Mouse (Mus musculus): ENCODE data around the gene Snx29. TPM values are rescaled to one million over a fixed set of nuclear protein-coding genes. Genes with fewer than 3 reads are reported as not detected.
A peak's percentile ranks its signal among the peaks of the same experiment; 100 is the strongest.

The Snx29 gene
- total RNA-seq, 2 experiments from 2014 or later: 15.0 to 16.1 TPM

DNA sequence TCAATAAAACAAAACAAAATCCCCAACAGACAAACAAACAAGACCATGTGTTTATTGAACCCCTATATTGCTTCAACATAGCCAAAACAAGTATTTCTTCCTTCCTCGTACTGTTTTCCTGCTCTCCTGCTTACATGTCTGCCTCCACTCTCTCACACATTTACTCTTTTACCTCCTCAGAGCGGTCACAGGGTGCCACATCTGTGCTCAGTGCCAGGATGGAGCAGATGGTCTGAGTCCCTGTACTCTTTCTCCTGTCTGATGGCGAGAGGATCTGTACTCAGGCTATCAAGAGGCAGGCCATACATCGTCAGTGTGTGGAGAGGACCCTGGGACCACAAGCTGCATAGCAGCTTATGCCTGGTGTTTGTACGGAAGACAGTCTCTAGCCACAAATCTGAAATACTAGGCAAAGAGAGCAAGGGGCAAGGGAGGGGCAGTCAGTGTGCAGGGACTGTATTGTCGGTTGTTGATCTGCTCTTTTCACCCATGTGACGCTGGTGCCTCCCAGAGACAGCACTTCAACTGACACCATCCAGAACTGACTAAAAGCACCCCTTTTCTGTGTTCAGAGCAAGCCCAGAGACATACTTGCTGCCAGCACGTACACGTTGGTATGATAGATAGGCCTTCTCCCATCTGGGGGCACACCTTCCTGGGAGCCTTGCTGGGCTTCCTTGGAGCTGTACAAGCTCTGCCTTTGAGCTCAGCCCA is 368.9 kb downstream of the Snx29 start:
- no peak for DNase-seq

DNA sequence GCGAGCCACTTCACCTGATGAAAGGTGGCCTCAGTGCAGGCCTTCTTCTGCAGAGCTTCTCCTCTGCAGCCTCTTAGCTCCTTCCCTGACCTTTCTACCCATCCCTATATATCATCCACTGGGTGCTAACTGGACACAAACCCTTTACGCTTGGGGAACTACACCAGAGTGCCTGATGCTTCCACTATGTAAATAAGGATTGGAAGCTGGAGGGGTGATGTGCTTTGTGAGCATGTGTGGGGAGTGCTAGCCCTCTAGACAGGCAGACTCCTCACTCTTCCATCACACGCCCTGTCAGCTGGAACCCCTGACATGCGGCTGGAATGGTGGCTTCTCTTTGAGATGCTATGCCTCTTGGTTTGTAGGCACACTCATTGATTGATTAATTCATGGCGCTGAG is 370.0 kb downstream of the Snx29 start:
- DNase-seq: no peak

DNA sequence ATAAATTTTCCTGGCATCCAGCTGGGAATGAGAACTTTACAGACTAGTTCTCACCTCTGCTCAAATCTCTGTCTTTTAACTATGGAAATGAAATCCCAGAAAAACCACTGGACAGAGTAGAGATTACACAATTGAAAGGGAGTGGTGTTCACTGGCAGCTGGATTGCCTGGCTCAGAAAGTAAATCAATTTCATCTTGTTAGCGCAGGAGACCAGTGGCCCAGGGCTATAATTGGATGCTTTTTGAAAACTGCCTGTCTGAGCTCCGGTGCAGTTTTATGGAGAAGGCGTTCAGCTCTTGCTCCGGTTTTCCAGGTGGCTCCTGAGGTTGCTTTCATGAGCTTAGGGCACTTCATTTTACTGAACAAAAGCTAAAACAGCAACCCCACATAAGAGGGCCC is 371.7 kb downstream of the Snx29 start:
- DNase-seq: no peak

DNA sequence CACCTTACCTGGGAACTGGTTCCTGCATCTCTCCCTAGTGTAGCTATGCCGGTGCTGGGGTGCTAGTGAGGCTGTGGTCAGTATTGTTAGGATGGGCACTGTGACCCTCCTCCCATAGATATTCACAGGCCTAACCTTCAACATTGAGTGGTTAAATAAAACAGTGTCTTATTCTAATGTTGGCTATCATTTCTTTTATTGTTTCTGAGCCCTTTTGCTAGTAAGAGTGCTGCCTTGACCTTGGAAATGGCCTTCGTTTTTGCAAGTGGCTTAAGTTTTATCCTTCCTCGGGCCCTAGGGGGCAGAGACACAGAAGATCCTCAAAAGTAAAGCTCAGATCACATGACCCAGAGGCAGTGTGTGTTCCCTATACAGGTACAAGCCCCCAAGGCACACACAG is 374.1 kb downstream of the Snx29 start:
- DNase-seq: no peak

DNA sequence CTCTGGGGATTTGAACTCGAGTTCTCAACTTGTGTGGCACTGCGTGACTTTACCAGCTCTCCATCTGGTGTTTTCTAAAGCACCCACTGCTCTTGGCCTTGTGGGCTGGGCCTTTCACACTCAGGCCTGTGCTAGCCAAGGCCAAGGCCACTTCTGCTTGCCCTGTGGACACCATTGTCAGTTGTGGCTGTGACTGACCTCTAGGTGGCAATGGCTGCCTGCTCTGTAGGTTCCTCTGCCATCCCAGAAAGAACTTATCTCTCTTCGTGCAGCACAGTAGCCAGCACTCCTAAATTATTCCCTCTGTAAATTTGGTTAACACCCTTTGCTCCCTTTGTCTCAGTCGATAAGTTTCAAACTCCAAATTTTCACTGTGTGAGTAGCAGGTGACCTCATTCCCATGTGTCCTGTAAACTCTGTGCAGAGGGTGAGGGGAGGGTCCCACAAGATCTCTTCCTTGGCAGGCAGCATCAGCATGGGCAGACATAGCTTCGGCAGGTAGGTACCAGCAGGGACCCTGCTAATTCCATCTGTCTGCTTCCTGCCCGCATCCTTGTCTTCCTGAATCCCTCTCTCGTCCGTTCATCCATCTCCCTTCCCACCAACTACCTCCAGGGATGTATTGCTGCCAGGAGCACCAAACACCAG is 375.1 kb downstream of the Snx29 start:
- DNase-seq: peak; percentile 53

DNA sequence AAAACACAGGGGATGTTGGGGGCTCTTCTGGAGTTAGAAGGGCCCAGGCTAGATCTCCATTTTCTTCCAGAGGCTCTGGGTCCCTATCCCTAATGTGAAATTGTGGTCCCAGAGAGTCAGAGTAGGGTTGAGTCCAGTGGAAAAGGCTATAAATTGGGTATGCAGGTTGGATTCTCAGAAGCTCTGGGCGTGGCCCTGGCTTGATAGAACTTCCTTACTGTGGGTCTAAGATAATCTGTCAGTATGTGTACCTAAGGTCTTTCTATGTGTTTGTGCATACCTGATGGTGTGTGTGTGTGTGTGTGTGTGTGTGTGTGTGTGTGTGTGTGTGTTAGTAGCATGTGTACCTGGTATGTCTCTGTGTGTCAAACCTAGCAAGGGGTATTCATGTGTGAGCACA is 378.9 kb downstream of the Snx29 start:
- DNase-seq: no peak

DNA sequence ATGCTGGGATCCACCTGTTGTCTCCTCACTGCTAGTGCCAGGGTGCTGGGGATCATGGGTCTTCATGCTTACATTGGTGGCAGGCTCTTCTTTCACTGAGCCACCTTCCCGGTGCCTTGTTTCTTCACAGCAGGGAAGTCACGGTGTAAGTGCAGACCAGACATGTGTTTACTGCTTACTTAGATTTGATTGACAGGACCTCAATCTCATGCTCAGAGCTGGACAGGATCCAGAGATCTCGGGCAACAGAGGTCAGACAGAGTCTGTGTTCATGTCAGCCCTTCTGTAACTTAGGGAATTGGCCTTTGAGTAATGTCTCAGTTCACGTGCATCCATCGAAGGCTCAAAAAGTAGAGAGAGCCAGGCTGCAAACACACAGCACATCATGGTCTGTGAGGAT is 381.4 kb downstream of the Snx29 start:
- DNase-seq: no peak

DNA sequence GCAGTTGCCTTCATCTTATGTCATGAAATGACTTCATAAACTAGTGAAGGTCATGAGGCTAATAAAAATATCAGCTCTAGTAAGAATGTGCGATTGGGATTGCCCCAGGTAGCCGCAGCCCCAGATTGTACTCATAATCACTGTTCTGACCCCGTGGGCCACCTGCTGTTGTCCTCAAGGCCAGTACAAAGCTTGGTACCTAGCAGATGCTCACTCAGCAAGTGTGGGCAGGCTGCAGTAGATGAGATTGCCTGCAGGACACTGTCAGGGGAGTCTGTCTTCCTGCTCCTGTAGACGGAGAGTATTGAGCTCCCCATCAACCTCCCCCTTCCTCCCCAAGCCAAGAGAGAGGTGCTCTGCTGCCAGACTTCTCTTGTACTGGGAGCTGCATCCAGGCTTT is 382.7 kb downstream of the Snx29 start:
- DNase-seq: no peak

DNA sequence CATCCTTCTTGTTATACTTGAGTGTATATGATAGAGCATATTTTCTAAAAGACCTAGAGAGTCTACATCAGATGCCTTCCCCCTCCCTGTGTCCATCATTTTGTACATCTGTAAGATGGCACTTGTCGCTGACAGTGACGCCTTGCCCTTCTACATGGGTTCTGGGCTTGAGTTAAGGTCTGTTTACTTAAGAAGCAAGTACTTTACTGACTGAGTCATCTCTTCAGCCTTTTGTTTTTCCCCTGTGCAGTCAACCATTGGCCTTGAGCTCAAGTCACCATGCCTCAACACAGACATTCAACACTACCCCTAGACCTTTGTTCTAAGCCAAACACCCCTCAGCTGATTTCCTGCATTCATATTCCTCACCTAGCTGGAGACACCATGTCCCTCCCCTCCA is 385.4 kb downstream of the Snx29 start:
- no peak for DNase-seq

DNA sequence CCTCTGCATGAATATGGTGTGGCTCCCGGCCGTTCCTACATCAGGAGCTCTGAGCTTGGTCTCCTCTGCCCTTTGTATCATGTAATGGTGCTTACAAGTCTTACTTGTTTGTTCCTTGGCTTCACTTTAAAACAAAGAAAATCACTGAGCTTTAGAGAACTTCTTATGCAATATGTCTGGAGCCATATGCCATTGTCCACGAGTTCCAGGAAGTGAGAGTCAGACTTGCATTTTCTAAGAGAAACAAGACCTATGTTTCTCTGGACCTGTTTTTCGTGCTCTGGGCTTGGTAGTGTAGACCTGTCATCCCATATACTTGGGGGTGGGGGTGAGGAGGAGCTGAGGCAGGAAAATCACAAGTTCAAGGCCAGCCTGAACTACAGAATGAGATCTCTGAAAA is 386.7 kb downstream of the Snx29 start:
- no peak for DNase-seq

DNA sequence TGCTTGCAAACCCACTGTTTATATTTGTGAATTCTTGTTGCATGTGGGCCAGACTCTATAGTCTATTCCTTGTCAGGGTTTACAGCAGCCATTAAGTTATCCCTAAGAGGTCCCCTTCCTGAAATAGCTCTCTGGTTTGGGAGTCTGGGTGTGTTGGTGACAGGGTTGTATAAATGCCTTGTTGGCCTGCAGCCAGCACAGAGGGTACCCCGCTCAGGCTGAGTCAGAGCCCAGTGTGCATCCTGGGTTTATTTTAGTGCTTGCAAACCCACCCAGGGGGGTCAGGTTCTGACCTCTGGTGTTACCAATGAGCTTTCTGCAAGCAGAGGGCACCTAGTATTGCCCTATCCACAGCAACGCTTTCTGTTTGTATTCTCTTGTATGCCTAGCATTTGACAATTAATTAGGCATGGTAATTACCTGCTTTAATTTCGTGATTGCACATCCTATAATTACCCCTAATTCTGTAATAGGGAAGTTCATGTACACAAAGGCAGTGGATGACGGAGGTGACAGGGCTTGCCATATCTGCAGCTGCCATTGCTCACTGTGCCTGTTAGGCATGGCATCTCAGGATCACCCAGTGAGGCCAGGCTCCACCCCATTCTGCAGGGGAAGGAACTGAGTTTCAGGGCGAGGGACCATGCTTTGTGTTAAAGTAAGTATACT is 387.4 kb downstream of the Snx29 start:
- DNase-seq: no peak

DNA sequence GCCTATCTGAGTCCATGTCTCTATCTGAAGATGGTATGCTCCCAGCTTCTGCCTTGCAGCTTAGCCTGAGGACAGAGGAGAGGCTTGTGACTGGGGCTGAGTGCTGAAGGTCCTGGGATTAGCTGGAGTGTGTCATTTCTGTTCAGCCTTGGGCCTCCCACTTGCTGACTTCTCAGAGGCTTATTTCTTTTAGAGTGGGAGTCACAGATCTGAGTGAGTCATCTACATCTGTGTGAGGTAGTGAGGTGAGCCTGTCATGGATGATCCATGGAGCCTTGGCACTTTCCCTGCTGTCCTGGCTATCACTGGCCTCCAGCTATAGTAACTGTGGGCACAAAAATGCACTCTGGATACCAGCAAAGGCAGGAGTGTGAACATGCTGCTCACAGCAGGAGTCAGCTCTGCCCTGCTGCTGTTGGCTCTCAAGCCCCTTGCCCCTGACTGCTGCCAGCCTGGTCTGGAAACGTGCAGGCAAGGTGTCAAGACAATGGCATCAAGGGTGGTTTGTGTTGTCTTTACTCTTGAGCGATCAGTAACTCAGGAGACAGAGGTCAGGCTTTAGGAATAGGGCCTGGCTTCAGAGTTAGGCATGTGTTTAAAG is 390.7 kb downstream of the Snx29 start:
- DNase-seq: no peak

DNA sequence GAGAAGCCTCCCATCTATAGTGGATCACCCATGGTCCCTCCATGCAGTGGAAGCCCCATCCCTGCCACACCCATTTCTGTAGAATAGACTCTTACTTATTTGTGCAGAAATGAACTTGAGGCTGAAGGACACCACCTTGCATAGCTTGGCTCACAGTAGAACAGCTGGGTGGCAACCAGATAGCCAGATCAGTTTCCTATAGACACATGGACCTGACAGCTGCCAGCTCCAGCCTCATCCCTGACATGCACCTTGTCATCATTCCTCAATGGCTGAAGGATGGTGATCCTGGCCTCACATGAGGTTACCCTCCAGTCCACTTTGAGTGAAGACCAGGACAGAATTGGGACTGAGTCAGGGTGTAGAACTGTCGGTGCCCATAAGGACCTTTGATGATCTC is 394.2 kb downstream of the Snx29 start:
- DNase-seq: no peak

DNA sequence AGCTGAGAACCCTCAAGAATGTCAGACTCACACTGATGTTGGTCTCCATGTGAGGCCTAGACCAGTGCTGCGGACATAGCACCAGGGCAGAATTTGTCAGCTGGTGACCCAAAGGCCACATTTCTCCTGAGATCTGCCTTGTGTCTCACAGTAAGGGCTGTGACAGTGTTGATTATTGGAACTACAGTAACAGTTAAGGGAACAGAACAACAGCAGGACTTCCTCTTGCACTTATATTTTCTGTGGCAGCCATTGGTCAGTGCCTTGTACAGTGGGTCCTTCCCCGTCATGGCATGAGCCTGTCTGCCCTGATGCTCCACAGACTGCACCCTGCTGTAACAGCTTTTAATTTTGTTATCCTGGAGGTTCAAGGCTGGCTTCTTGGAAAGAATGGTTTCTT is 403.2 kb downstream of the Snx29 start:
- DNase-seq: no peak

DNA sequence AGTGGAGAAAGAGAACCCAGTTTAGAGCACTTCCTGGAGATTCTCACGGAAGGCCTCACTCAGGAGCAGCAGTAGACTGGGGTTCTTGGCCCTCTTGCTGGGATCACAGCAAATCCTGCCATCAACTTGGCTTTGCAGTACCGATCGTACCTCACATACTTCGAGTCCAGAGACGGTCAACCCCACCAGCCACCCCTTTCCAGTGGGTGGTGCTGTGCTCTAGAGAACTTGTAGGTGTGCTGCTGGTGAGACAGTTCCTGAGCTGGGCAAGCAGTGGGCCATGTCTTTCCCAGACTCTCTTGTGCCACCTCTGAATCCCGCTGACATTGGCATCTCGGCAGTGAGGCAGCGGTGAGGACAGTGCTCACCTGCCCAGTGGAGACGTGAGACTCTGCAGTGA is 404.6 kb downstream of the Snx29 start:
- DNase-seq: no peak

DNA sequence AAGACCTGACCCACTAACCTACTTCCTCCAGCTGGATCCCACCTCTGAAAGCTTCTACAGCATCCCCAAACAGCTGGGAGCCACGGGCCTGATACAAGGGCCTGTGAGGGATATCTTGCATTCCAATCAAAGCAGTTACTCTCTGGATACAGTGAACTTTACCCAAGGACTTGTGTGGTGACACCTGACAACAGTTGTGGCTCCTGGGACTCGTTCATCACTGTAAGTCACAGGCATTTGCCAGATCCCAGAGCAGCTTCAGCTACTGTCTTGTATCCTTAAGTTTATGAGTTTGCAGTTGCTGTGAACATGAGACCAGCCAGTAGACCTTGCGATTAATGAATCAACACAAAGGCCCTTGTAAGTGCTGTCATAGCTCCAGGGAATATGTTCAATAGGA is 405.4 kb downstream of the Snx29 start:
- no peak for DNase-seq

DNA sequence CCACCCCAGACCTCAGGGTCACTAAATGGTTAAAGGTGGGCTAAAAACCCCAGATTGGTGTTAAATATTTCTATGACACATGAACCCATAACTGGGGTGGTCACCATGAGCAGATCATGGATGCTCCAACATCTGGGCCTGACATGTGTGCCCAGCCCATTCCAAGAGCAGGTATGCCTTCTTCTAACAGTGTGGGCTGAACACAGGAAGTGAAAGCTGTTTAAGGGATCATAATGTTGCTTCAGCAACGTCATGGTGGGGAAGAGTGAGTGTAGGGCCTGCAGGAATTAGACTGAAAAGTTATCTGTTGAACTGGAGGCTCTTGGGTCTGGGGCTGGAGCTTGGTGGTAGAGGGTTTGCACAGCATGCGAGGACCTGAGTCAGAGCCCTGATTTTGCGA is 405.9 kb downstream of the Snx29 start:
- DNase-seq: no peak

DNA sequence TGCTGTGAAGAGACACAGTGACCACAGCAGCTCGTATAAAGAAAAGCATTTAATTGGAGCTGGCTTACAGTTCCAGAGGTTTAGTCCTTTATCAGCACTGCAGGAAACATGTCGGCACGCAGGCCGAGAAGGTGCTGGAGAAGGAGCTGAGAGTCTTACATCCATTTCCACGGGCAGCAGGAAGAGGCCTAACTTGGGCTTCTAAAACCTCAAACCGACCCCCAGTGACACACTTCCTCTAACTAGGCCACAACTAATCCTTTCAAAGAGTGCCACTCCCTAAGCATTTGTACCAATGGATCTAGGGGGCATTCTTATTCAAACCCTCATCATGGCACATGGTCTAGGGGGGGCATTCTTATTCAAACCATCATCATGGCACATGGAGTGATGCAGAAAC is 406.4 kb downstream of the Snx29 start:
- DNase-seq: no peak

DNA sequence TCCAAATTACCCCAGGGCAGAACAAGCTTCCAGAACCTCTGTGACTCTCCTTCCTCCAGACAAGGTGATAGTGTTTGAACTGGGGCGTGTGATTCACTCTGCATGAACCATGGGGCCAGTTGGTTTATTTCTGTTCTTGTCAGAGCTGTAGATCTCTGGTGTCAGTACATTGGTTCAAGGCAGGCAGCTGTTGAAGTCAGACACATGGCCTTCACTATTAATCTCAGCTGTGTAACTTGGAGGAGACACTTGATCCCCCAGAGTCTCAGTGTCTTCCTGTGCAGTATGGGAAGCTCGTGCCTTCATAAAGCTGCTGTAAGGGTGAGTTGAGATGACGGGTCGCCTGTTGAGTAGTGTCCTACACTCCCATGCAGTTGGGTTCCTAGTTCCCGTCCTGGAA is 407.1 kb downstream of the Snx29 start:
- no peak for DNase-seq

DNA sequence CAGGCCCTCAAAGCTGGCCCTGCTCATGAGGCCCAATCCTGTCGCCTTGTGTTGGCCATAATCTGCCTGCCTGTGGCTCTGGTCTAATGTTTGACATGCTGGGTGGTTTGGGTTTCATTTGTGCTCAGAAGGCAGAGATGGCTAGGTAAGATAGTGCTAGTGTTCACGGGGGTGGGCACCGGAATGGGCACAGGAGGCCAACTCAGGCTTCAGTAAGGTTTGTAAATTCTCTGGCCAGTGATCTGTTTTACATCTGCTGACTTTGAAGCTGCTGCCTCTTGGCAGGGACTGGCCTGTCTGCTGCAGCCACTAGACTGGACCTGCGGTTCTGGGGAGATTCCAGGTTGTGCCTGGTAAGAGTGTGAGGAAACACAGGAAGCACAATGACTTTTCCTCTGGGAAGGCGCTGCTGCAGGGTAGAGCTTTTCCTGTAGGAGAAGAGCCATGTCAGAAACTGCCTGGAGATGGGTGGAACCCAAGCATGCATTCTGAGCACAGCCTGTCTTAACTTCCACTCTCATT is 408.4 kb downstream of the Snx29 start:
- no peak for DNase-seq

DNA sequence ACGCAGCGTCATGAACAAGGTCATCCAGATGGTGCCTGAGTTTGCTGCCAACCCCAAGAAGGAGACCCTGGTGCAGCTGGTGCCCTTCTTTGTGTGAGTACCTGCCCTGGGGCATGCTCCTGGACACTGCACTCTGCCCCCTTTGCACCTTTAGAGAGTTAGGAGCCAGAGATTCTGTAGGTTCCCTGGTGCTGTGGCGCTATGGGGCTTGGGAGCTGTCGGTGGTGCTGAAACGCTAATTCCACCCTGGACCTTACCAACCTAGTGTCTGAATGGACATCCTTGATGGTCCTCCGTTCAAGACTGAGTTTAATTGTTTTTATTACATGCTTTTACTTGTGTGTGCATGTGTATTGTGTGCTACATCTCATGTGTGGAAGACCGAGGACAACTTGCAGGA is 415.6 kb downstream of the Snx29 start:
- peak; percentile 37 for DNase-seq

DNA sequence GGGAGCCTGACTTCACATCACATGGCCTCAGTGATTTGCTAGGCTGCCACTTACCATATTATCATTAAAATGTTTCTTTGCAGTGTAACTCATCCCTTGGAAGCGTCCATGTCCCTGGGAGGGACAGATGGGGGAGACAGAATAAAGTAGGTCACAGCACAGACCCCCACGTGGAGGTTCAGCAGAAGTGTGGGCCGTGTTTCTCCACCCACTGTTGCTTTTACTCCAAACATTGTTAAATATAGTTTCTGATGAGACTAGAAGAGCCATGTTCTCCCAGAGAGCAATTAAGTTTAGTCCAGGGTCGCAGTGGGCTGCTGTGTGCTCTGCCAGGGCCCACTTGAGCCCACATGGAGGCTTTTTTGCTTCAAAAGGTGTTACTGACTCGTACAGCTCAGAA is 419.2 kb downstream of the Snx29 start:
- DNase-seq: no peak

DNA sequence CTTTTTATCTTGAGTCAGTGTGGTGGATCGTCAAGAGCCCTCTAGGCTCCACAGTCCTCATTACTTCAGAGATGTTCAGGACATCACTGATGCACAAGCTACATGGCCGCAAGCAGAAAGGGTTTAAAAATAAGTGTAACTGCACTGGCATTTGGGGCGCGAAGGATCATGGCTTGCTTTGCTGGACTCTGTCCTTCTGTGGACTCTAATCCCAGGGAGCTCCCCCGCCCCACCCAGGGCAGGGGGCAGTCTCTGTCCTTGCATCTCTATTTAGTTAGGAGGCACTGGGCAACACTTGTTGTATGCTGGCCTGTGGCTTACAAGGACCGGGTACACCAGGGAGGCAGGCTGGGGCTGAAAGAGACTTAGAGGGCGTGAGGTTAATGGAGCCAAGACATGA is 419.6 kb downstream of the Snx29 start:
- DNase-seq: no peak

Data from heart, postnatal 4 days (tissue).